Mouse (Mus musculus) bone marrow macrophage, adult 2 months (primary cell): ENCODE measurements around the gene Plk5.

Source experiments
- CTCF ChIP-seq: IDR thresholded peaks from 2 replicates; pipeline ENCODE4 v1.5.1; 2012; ENCODE audit warnings: low read depth, mild to moderate bottlenecking, low read length, moderate library complexity
- POLR2A ChIP-seq: IDR thresholded peaks from 2 replicates; pipeline ENCODE4 v1.6.1; 2012; ENCODE audit warnings: mild to moderate bottlenecking, low read depth, low read length, borderline replicate concordance

DNA sequence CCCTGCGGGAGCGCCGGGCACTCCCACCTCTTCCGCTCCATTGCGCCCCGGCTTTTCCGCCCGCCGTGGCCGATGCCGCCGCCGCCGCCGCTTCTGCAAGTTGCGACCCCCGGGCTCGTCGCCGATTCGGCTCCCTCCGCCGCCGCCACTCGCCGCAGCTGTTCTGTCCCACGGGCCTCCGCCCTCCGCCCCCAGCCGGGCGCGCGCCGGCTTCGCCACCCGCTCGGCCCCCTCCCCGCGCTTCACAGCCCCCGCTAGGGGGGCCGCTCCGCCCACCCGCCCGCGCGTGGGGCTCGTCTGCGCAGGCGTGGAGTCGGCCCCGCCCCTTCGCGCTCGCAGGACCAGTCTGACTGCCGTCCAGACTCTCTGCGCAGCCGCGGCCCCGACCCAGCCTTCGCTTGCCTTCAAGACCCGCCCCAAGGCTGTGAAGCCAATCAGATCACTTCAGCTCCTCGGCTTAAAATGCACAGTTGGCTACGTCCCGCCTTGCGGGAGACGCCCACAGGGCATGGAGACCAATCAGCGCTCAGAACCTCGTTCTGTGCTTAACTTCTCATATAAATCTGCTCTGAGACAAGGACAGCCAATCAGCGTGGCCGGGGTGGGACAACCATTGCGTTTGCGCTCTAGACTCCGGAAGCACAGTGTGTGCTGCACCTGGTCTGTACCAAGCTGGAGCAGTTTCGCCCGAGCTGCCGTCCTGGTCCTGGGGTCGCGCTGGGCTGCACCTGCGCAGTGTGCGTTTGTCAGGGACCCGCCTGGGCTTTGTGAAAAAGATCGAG lies 43.1 kb downstream of the Plk5 start, which contains the start of gene Mbd3:
- TF ChIP-seq POLR2A (peak; percentile 89), CTCF (no peak)
